Mouse (Mus musculus) MEL (cell line): ENCODE data around the gene Prdm8. TPM values are rescaled to one million over a fixed set of nuclear protein-coding genes. Genes with fewer than 3 reads are reported as not detected.

ENCODE experiments used
- DNase-seq: peaks from one replicate; pipeline ENCODE4 v3.0.0; 2011; ENCODE audit warnings: low read depth, low spot score
- H3K27ac ChIP-seq: 2 replicates; pipeline ENCODE4 v1.5.1; 2012; ENCODE audit warnings: low read depth, mild to moderate bottlenecking, control low read depth, low read length, moderate library complexity; ENCODE audit not compliant: control insufficient read depth
- H3K27me3 ChIP-seq, 2 experiments: fragments of 150-350 bp in 1 of 2; sonication (generic) in 1 of 2; 2 replicates each; pipeline ENCODE4 v1.6.1; 2012; ENCODE audit warnings: low read length in 2 of 2, mild to moderate bottlenecking in 2 of 2, improper control_type of control experiment in 1 of 2, moderate library complexity in 1 of 2; ENCODE audit not compliant: insufficient read depth in 2 of 2, control insufficient read depth in 1 of 2
- H3K36me3 ChIP-seq, 2 experiments: 2 replicates each; pipeline ENCODE4 v1.6.1; 2012 to 2014; ENCODE audit warnings: low read length in 2 of 2, improper control_type of control experiment in 1 of 2, inconsistent platforms in 1 of 2, mild to moderate bottlenecking in 1 of 2; ENCODE audit not compliant: insufficient read depth in 2 of 2, control insufficient read depth in 1 of 2
- H3K4me1 ChIP-seq, 2 experiments: fragments of 150-350 bp in 1 of 2; sonication (generic) in 1 of 2; 2 replicates each; pipeline ENCODE4 v1.6.1; 2012; ENCODE audit warnings: low read length in 2 of 2, improper control_type of control experiment in 1 of 2, mild to moderate bottlenecking in 1 of 2; ENCODE audit not compliant: insufficient read depth in 2 of 2, control insufficient read depth in 1 of 2
- H3K4me3 ChIP-seq, 2 experiments: fragments of 150-350 bp in 1 of 2; sonication (generic) in 1 of 2; 2 replicates each; pipeline ENCODE4 v1.5.1; 2012; ENCODE audit warnings: low read depth in 2 of 2, low read length in 2 of 2, mild to moderate bottlenecking in 2 of 2, moderate library complexity in 2 of 2, control low read depth in 1 of 2, improper control_type of control experiment in 1 of 2; ENCODE audit not compliant: control insufficient read depth in 1 of 2, insufficient read depth in 1 of 2
- H3K79me2 ChIP-seq: 2 replicates; pipeline ENCODE4 v1.6.1; 2012; ENCODE audit warnings: mild to moderate bottlenecking, low read length, moderate library complexity; ENCODE audit not compliant: control insufficient read depth, poor library complexity, insufficient read depth
- H3K9ac ChIP-seq: 2 replicates; pipeline ENCODE4 v1.6.1; 2012; ENCODE audit warnings: low read depth, mild to moderate bottlenecking, control low read depth, low read length, moderate library complexity; ENCODE audit not compliant: control insufficient read depth, poor library complexity, severe bottlenecking
- H3K9me3 ChIP-seq: fragments of 150-350 bp; sonication (generic); replicated peaks from 2 replicates; pipeline ENCODE4 v1.6.1; 2012; ENCODE audit warnings: mild to moderate bottlenecking, low read length, improper control_type of control experiment, moderate library complexity; ENCODE audit not compliant: insufficient read depth
- BHLHE40 ChIP-seq: IDR thresholded peaks from 2 replicates; pipeline ENCODE4 v1.6.1; 2012; ENCODE audit warnings: low read depth, mild to moderate bottlenecking, inconsistent platforms, low read length, improper control_type of control experiment, borderline replicate concordance
- CHD1 ChIP-seq: IDR thresholded peaks from 2 replicates; pipeline ENCODE4 v1.6.1; 2012; ENCODE audit warnings: low read depth, mild to moderate bottlenecking, inconsistent platforms, low read length, improper control_type of control experiment
- CHD2 ChIP-seq: IDR thresholded peaks from 2 replicates; pipeline ENCODE4 v1.6.1; 2011; ENCODE audit warnings: low read length, improper control_type of control experiment
- CTCF ChIP-seq, 3 experiments: IDR thresholded peaks in 2 of 3; conservative IDR thresholded peaks in 1 of 3; 2 replicates each; pipeline ENCODE4 v1.5.1; 2011 to 2012; ENCODE audit warnings: low read length in 3 of 3, low read depth in 2 of 3, mild to moderate bottlenecking in 2 of 3, improper control_type of control experiment in 1 of 3, inconsistent platforms in 1 of 3, mixed read lengths in 1 of 3, moderate library complexity in 1 of 3; ENCODE audit not compliant: control insufficient read depth in 1 of 3, insufficient read depth in 1 of 3, poor library complexity in 1 of 3, severe bottlenecking in 1 of 3
- E2F4 ChIP-seq: IDR thresholded peaks from 2 replicates; pipeline ENCODE4 v1.6.1; 2011; ENCODE audit warnings: low read depth, low read length, improper control_type of control experiment, borderline replicate concordance
- ELF1 ChIP-seq: IDR thresholded peaks from 2 replicates; pipeline ENCODE4 v1.6.1; 2014; ENCODE audit warnings: low read depth, mild to moderate bottlenecking, inconsistent platforms, low read length, improper control_type of control experiment, moderate library complexity
- EP300 ChIP-seq, 2 experiments: IDR thresholded peaks; 2 replicates each; pipeline ENCODE4 v1.6.1; 2011; ENCODE audit warnings: improper control_type of control experiment in 2 of 2, low read length in 2 of 2, low read depth in 1 of 2, mild to moderate bottlenecking in 1 of 2
- GATA1 ChIP-seq: IDR thresholded peaks from 2 replicates; pipeline ENCODE4 v1.6.1; 2011; ENCODE audit warnings: low read depth, low read length, improper control_type of control experiment
- HCFC1 ChIP-seq: IDR thresholded peaks from 2 replicates; pipeline ENCODE4 v1.6.1; 2012; ENCODE audit warnings: low read depth, mild to moderate bottlenecking, inconsistent platforms, low read length, improper control_type of control experiment, moderate library complexity
- KAT2A ChIP-seq: conservative IDR thresholded peaks from 2 replicates; pipeline ENCODE4 v1.6.1; 2012; ENCODE audit warnings: low read depth, low read length, improper control_type of control experiment, inconsistent platforms
- MEF2A ChIP-seq: IDR thresholded peaks from 2 replicates; pipeline ENCODE4 v1.6.1; 2014; ENCODE audit warnings: low read depth, mild to moderate bottlenecking, inconsistent platforms, low read length, improper control_type of control experiment; ENCODE audit not compliant: poor library complexity, insufficient replicate concordance, severe bottlenecking; ENCODE audit errors: extremely low read depth
- MXI1 ChIP-seq: IDR thresholded peaks from 2 replicates; pipeline ENCODE4 v1.6.1; 2011; ENCODE audit warnings: mild to moderate bottlenecking, low read depth, low read length, improper control_type of control experiment
- NRF1 ChIP-seq: IDR thresholded peaks from 2 replicates; pipeline ENCODE4 v1.6.1; 2014; ENCODE audit warnings: low read depth, mild to moderate bottlenecking, inconsistent platforms, low read length, improper control_type of control experiment, moderate library complexity; ENCODE audit not compliant: poor library complexity, insufficient read depth, severe bottlenecking
- POLR2AphosphoS5 ChIP-seq: IDR thresholded peaks from 2 replicates; pipeline ENCODE4 v1.6.1; 2012; ENCODE audit warnings: low read depth, borderline replicate concordance, mild to moderate bottlenecking, inconsistent platforms, low read length, moderate library complexity, mixed read lengths
- RAD21 ChIP-seq: IDR thresholded peaks from 2 replicates; pipeline ENCODE4 v1.6.1; 2011; ENCODE audit warnings: mild to moderate bottlenecking, low read depth, low read length, improper control_type of control experiment
- SIN3A ChIP-seq: IDR thresholded peaks from 2 replicates; pipeline ENCODE4 v1.6.1; 2012; ENCODE audit warnings: low read length, improper control_type of control experiment, inconsistent platforms
- TBP ChIP-seq: IDR thresholded peaks from 2 replicates; pipeline ENCODE4 v1.8.0; 2011; ENCODE audit warnings: low read depth, low read length, improper control_type of control experiment
- TCF12 ChIP-seq: IDR thresholded peaks from 2 replicates; pipeline ENCODE4 v1.6.1; 2014; ENCODE audit warnings: low read depth, mild to moderate bottlenecking, inconsistent platforms, low read length, improper control_type of control experiment, moderate library complexity
- UBTF ChIP-seq: IDR thresholded peaks from 2 replicates; pipeline ENCODE4 v1.6.1; 2012; ENCODE audit warnings: low read depth, mild to moderate bottlenecking, inconsistent platforms, low read length, improper control_type of control experiment, moderate library complexity, borderline replicate concordance; ENCODE audit not compliant: insufficient read depth
- USF2 ChIP-seq, 2 experiments: IDR thresholded peaks; 2 replicates each; pipeline ENCODE4 v1.6.1; 2011 to 2012; ENCODE audit warnings: improper control_type of control experiment in 2 of 2, low read length in 2 of 2, borderline replicate concordance in 1 of 2, inconsistent platforms in 1 of 2, low read depth in 1 of 2, mild to moderate bottlenecking in 1 of 2; ENCODE audit not compliant: insufficient read depth in 1 of 2
- ZC3H11A ChIP-seq: IDR thresholded peaks from 2 replicates; pipeline ENCODE4 v1.6.1; 2012; ENCODE audit warnings: low read depth, mild to moderate bottlenecking, inconsistent platforms, low read length, improper control_type of control experiment
- ZKSCAN1 ChIP-seq: IDR thresholded peaks from 2 replicates; pipeline ENCODE4 v1.6.1; 2012; ENCODE audit warnings: low read depth, mild to moderate bottlenecking, inconsistent platforms, low read length, improper control_type of control experiment, moderate library complexity
- ZMIZ1 ChIP-seq: IDR thresholded peaks from 2 replicates; pipeline ENCODE4 v1.6.1; 2012; ENCODE audit warnings: low read depth, mild to moderate bottlenecking, inconsistent platforms, low read length, improper control_type of control experiment, moderate library complexity
- ZNF384 ChIP-seq: IDR thresholded peaks from 2 replicates; pipeline ENCODE4 v1.6.1; 2012; ENCODE audit warnings: low read depth, mild to moderate bottlenecking, inconsistent platforms, low read length, improper control_type of control experiment
- polyA plus RNA-seq, 2 experiments: library from polyadenylated mRNA; stranded (reverse) in 1 of 2; unstranded in 1 of 2; fragments of >175 nt in 1 of 2; fragments of >200 nt in 1 of 2; gene quantifications; 2 replicates each; pipeline versions ENCODE4 v1.2.1 to v1.2.4; 2012; ENCODE audit warnings: low replicate concordance in 2 of 2, low read depth in 1 of 2; ENCODE audit not compliant: insufficient read length in 2 of 2, insufficient read depth in 1 of 2, missing spikeins in 1 of 2
- total RNA-seq: library from RNA; depleted of rRNA; stranded (reverse); fragments of 300-350 nt; gene quantifications from 2 replicates; pipeline ENCODE4 v1.2.3, GENCODE M21; 2012

Prdm8 gene
- total and polyA plus RNA-seq, 3 experiments, result not detected

- H3K4me3 ChIP-seq, result peak overlapping the region in 1 of 2 experiments; percentile 47; a peak in 2 of 4 replicates
- no peak overlapping the region for H3K27ac ChIP-seq
- H3K9me3 ChIP-seq, result no peaks in the 10 kb centered on the region
- DNase-seq, result peak; percentile 50
- no peaks in the 10 kb centered on the region for H3K36me3 ChIP-seq
- H3K27me3 ChIP-seq, result no peaks in the 10 kb centered on the region
- H3K9ac ChIP-seq, result no peak overlapping the region
- TF ChIP-seq GATA1, result no peak
- TF ChIP-seq NRF1, result no peak
- no peak for TF ChIP-seq ZC3H11A
- TF ChIP-seq MXI1, result no peak
- no peak for TF ChIP-seq MEF2A
- TF ChIP-seq CHD2, result no peak
- no peak for TF ChIP-seq CHD1
- no peak for TF ChIP-seq TBP
- TF ChIP-seq CTCF (IDR thresholded peaks at IDR 0.05 in 2 of 3, conservative IDR thresholded peaks at IDR 0.05 in 1 of 3; ENCODE audit: control insufficient read depth in 1 of 3, insufficient read depth in 1 of 3, low read depth in 2 of 3, low read length in 3 of 3, poor library complexity in 1 of 3, severe bottlenecking in 1 of 3), result no peak
- no peak for TF ChIP-seq HCFC1
- TF ChIP-seq USF2 (IDR thresholded peaks at IDR 0.05; ENCODE audit: borderline replicate concordance in 1 of 2, insufficient read depth in 1 of 2, low read depth in 1 of 2, low read length in 2 of 2), result no peak
- TF ChIP-seq SIN3A, result no peak
- TF ChIP-seq ZKSCAN1, result no peak
- TF ChIP-seq EP300 (IDR thresholded peaks at IDR 0.05; ENCODE audit: low read depth in 1 of 2, low read length in 2 of 2), result no peak
- TF ChIP-seq UBTF, result no peak
- TF ChIP-seq TCF12, result no peak
- no peak for TF ChIP-seq ZMIZ1
- TF ChIP-seq, all 39 proteins: peak for 0
- H3K4me1 ChIP-seq, result no peaks in the 10 kb centered on the region
- no peaks in the 10 kb centered on the region for H3K79me2 ChIP-seq
These were observed 32.2 kb downstream of the Prdm8 start for GRCm38 (mm10) chr5:98199219-98199552.

GRCm38 (mm10) chr5:98201606-98202005, 34.6 kb downstream of the Prdm8 start:
- no peak overlapping the region for H3K27ac ChIP-seq
- no peak for DNase-seq
- H3K9ac ChIP-seq, result no peak overlapping the region
- H3K27me3 ChIP-seq, result no peaks in the 10 kb centered on the region
- H3K79me2 ChIP-seq, result no peaks in the 10 kb centered on the region
- H3K4me3 ChIP-seq, result no peak overlapping the region
- H3K36me3 ChIP-seq, result no peaks in the 10 kb centered on the region
- TF ChIP-seq ZKSCAN1, result no peak
- TF ChIP-seq ZMIZ1, result no peak
- no peak for TF ChIP-seq BHLHE40
- no peak for TF ChIP-seq USF2 (IDR thresholded peaks at IDR 0.05; ENCODE audit: borderline replicate concordance in 1 of 2, insufficient read depth in 1 of 2, low read depth in 1 of 2, low read length in 2 of 2)
- no peak for TF ChIP-seq POLR2AphosphoS5
- TF ChIP-seq ELF1, result no peak
- no peak for TF ChIP-seq E2F4
- no peak for TF ChIP-seq NRF1
- no peak for TF ChIP-seq ZC3H11A
- TF ChIP-seq RAD21, result no peak
- TF ChIP-seq KAT2A, result no peak
- TF ChIP-seq HCFC1, result no peak
- TF ChIP-seq EP300 (IDR thresholded peaks at IDR 0.05; ENCODE audit: low read depth in 1 of 2, low read length in 2 of 2), result no peak
- TF ChIP-seq UBTF, result no peak
- TF ChIP-seq ZNF384, result no peak
- no peaks in the 10 kb centered on the region for H3K4me1 ChIP-seq
- H3K9me3 ChIP-seq, result no peaks in the 10 kb centered on the region
